Mouse (Mus musculus): Measurements from ENCODE around the gene Helt.

The Helt gene

DNA sequence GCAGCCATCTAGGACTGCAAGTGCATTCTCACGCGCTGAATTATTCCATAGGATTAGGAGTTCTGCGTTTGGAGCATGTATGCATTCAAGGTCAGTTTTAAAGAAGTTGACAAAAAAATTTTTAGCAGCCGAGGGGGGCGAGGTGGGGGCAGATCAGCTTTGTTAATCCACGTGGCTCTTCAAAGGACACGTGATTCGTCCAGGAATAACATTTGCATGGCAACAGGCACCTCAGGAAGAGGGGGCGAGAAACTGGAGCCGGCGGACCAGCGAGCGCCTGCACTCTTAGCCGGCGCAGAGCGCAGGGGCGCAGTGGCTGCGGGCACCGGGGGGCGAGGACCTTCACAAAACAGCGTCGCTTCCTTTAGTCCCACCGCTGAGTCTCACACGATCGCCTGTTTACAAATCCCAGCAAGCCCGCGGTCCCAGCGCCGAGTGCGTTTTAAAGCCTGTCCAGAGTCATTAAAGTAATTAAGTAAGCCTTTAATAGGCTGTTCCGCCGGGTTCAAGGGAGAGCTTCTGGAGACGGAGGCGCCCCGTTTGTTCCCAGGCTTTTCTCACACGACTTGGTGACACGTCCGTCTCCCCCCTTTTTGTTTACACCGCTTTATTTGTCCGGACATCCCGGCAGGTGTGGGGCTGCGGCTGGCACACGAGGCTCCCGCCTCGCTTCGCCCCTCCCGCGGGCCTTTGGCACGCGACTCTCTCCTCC, at the start of gene Helt:
Gene Helt (minus strand): TSS at position 491 of the 712 bp plus-strand sequence.
- in situ Hi-C loops (cut with MboI, MseI): no loop called here

DNA sequence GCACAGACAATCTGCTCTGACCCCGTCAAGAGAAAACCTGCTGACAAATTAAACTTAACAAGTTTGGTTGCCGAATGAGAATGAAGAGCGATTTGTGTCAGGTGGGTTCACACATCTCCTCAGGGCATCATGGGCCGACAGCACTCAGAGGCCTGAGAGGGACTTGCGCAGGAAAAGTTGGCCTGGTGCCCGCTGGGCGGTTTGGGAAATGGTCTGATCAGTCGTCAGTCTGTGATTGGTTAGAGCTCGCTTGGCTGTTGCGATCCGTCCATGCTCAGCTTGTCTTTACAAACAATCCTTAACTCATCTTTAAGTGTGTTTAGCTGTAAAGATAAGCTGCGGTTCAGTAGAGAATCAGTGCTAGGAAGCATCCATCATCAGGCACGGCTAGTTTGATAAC, 47.8 kb upstream of the Helt start:
- in situ Hi-C loops (cut with MboI, MseI): no loop called here

DNA sequence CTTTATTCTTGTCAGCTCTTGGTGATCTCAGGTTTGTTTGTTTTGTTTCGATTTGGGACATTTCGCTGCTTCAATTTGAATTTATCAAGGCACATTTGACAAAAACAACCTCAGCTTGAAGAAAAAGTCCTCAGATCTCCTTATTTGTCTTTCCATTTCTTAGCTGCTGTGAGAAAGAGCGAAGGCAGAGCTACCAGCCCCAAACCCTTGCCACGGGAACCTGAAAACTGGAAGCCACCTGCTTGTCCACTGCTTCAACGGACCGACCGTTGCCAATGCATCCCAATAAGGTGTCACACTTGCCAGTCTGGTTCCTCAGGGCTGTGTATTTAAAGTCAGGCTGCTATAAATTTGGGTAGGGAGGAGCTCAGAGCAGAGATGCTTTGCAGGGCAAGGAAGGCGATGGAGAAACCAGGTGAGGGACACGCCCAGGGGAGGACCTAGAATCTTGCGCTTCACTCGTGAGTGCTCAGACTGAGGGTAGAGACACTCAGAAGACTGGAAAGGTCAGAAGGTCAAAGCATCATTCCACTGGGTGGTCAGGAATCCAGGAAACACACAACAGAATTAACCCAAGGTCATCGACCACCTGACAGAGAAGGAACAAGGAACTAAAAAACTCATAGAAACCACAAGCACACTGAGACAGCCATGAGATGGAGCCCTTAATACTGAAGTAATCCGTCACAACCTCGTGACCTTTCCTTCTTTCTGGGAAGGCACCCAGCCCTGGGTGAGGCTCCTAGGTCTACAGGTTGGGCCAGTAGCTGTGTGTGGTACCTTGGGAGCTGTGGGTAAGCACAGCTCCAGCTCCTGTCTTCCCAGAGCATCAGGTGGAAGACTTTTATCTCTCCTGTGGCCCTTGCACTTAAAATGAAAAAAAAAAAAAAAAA, 46.2 kb upstream of the Helt start:
- in situ Hi-C loops (cut with MboI, MseI): no loop called here

DNA sequence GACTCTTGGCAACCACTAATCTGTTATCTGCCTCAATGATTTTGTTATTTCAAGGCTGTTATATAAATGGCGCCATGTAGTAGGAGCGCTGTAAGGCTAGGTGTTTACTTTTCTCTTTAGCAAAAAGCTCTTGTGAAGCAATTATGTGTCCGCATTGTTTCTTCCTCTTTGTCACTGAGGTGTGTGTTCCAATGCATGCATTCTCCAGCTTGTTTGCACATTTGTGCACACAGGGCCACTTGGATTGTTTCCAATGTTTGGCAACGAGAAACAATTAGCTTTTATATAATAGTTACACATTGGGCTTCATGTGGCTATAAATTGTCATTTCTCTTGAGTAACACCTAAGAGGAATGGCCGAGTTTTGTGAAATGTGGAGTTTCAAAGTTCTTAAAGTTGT, 44.8 kb upstream of the Helt start:
- in situ Hi-C loops (cut with MboI, MseI): no loop called here

DNA sequence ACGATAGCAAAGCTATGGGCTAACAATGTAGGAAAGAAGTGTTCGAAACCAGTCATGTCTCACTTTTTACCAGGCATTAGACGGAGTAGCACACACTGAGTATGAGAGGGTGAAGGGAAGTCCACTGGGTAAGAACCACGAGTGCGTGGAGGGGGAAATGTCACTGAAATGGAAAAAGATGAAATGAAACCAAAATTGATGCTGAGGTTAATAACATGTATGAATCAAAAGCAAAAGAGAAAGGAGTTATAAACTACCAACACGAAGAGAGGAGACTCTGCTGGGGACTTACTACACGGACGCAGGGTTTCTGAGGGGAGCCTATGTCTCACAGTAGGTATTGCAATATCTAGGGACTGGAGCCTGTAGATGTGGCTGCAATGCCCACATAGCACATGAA, 41.9 kb upstream of the Helt start:
- in situ Hi-C loops (cut with MboI, MseI): no loop called here

DNA sequence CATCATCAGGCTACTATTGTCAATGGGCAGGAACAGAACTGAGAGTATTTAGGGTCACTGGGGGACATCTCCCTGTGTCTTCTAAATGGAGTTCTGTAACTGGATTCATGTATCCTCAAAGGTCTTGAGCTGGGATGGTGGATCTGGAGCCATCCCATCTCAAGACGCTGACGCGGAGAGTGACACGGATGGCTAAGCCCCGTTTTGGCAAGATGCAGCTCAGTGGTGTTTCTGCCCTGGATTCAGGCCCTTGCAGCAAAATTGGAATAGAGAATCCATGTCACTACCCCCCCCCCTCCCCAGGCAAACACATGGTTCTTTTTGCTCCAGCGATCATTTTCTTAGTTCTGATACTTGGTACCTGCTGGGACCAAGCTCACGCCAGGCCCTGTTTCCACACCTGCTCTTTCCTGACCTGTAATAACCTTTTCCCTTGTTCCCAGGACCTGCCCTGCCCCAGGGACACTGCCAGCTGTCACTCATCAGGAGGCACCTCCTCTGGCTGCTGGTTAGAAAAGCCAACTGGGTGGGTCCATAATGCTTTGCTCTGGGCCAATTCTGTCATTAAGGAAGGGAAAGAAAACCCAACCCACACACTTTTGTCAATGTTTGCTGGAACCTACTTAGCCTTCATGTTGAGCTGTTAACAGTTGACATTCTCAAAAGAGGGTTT, 38.1 kb upstream of the Helt start:
- in situ Hi-C loops (cut with MboI, MseI): no loop called here

DNA sequence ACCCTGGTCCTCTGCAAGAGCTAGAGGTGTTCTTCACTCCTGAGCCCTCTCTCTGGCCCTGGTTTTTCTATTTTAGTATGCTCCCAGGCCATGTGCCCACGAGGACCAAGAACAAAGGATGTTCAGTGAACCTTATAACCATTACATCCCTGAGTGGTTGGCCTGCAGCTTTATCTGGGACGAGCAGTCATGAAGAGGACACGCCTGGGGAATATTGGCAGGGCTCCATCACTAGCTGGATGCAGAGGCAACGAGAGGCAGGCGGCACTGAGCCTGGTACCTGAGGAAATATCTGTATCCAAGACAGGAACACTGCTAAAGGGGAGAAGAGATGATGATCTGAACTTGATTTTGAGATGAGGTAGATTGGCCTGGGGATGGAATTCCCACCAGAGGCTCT, 37.3 kb upstream of the Helt start:
- in situ Hi-C loops (cut with MboI, MseI): no loop called here

DNA sequence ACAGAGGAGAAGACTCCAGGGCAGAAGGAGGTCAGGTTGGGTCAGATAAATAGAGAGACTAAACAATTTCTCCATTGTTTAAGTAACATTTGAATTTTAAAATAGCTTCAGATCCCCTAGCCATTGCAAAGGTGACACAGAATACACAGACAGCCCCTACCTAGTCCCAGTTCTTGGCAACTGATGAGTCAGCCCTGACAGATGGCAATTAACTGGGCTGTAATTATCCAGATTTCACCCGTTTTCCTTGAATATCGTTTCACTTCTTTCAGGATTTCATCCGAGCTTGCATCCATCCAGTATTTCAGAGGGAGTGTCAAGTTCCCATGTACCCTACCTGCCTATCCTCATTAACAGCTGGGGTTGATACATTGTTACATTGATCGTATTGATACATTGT, 34.9 kb upstream of the Helt start:
- in situ Hi-C loops (cut with MboI, MseI): no loop called here

DNA sequence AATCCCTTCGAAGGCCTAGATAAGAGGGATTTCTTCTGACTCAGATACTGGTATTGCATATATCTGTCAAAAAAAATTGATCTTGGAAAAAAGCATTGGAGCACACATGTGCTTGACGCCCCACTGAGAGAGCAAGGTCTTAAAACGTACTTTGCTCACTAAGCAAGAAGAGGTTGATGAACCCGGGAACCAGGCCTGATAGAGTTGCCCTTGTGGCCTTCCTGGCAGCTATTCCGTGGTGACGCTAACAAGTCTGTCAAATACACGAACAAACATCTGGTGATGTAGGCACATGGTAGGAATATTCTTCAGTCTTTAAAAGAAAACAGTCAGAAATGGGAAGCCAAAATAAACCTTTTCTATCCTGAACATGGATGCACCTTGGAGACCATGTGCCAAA, 32.8 kb upstream of the Helt start:
- in situ Hi-C loops (cut with MboI, MseI): no loop called here

DNA sequence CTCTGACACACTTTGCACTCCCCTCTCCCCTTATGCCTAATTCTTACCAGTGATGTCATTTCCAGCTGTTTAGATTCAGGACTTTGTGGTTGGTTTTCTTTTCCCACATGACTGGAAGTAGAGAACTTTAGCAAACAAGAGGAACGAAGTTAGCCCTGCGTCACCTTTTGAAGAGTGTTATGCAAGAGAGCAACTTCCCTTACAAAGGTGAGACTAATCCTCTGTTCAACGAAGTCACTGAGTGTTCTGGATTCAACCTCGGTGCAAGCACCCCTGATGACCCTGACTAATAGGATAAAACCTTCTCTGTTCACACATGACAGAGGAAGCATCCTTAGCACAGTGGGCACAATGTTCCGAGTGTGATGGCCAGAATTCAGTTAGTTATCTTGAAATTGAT, 32.2 kb upstream of the Helt start:
- in situ Hi-C loops (cut with MboI, MseI): no loop called here

DNA sequence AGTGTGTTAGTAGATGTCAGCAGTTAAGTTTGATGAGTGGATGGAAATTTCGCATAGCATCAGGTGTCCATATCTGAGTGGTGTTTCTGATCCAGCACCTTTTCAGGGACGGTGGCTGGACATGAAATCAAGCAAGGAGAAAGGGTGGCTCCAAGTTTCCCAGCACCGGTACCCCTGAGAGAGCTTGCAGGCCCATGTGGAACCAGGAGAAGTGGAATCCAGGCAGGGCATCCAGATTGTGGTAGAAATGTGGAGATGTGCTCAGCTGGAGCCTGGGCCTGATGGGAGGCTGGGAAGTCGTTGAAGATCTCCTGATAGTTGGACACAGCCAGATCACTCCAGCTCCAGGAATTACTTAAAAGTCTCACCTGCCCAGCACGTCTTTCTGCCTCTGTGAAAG, 30.2 kb upstream of the Helt start:
- in situ Hi-C loops (cut with MboI, MseI): no loop called here

DNA sequence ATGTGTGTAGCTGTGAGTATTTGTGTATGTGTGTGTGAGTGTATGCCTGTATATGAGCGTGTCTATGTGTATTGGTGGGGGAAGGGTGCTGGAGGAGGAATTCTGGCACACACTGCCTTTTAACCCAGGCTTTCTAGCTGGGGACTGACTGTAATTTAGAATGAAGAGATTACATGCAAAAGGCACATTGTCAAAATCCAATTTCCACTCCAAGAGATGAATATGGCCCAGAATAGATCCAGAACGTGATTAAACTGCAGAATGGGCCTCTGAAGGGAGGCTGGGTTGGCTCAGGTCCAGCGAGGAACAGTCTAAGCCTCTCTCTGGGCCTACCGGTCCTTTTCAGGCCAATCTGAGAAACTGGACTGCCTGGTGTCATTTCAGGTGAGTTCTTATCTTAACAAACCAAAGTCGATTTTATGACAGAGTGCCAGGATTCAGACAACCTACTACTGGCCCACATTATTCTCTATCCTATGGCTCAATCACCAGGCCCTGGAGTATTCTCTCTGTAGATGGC, 29.3 kb upstream of the Helt start:
- in situ Hi-C loops (cut with MboI, MseI): no loop called here

DNA sequence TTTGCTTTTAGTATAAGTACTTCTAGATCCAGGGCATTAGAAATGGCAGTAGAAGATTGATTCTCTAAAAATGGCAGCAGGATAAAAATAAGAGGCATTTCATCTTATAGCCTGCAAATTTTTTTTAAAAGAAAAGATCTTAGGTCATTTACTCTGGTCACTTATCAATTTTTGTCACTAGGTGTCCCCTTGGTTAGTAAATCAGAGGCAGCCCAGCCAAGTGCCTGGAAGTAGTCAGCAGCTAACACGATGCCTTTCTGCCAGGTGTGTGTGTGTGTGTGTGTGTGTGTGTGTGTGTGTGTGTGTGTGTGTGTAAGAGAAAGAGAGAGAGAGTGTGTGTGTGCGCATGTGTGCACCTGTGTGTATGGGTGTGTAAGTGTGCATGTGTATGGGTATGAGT, 28.4 kb upstream of the Helt start:
- in situ Hi-C loops (cut with MboI, MseI): no loop called here

DNA sequence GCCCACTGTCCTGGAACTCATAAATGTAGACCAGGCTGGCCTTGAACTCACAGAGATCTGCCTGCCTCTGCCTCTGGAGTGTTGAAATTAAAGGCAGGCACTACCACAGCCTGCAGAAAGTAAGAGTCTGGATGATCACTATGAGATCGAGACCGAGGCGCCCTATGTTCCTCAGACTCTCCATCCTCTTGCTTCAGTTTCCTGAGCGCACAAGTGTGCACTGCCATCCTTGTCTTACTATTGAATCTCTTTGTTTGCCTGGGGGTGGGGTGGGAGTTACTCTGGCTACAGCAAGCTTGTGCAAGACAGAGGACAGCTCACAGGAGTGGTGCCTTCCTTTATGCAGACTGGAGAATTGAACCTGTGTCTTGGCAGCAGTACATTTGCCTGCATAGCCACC, 27.9 kb upstream of the Helt start:
- in situ Hi-C loops (cut with MboI, MseI): no loop called here

DNA sequence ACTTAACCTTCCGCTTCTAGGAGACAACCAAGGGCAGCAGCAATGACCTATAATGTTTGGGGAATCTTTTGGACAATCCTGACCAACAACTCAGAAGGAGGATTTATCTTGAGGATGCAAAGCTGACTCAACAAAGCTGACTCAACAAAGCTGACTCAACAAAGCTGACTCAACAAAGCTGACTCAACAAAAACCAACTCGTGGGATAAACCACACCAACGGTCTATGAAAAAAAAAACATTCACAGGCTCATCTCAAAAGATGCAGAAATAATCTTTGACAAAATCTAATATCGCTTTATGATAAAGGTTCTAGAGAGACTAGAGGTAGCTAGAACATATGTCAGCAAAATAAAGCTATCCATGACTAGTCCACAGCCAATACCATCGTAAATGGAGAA, 24.3 kb upstream of the Helt start:
- in situ Hi-C loops (cut with MboI, MseI): no loop called here

DNA sequence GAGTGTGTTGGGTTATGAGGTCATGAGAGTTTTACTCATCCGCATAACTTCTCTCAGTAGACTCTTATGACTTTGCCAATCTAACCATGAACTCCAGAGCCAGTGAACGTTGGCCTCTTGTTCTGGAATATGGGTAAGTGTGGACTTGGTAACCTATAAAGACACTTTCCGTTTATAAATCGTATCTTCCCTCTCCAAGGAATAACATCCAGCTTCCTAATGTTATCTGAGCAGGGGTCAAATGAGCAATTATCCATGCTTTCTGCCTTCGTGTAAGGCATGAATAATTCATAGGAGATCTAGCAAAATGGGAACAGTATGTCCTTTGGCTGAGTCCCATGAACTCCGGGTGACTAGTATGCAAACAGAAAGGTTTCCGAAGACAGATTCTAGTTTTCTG, 22.7 kb upstream of the Helt start:
- in situ Hi-C loops (cut with MboI, MseI): no loop called here

DNA sequence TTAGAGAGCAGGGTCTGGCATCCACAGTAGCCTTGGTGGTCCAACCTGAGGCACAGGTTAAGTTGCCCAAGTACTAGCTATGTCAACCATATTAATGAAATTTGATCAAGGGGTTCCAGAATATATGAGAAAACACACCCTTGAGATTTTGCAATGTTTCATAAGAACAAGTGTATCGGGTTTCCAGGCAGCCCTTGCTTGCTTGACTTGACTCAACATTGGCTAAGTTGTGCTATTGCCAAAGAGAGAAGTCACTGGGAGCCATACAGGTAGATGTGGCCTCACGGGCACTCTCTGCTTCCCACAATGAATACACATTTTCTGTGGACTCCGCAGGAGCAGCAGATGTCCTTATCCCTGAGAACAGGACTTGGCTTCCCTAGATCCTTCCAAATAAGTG, 19.3 kb upstream of the Helt start:
- in situ Hi-C loops (cut with MboI, MseI): loop anchor here (5.0 kb wide), 1 partner anchor 234 kb away; no protein-coding TSS in a partner anchor

DNA sequence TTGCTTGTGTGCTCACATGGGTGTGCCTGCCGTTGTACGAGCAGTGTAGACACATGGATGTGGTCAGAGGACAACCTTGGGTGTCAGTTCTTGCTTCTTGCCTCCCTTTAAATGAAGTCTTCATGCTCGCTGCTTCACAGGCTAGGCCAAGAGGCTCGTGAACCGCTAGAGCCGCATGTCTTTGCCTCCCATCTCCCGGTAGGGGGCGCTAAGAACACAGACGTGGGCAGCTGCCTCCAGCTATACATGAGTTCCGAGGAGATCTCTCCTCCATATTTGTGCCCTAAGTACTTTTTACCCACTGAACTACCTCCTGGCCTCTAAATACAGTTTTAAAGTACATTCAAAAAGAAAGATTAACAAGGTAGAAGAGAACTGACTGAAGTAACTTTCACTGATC, 16.7 kb upstream of the Helt start:
- in situ Hi-C loops (cut with MboI, MseI): loop anchor here (5.0 kb wide), 1 partner anchor 236 kb away; no protein-coding TSS in a partner anchor

DNA sequence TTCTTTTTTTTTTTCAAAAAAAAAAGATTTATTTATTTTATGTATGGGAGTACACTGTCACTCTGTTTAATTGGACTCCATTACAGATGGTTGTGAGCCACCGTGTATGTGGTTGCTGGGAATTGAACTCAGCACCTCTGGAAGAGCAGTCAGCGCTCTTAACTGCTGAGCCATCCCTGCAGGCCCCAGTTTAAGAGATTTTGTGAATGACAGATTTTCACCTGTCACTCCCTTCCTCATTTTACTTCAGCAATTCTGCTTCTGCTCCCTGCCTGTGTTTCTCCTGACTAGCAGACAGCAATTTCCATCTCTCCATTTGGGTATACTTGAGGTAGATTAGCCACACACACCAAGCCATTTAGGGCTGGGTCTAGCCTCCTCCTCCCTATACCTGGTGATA, 13.7 kb upstream of the Helt start:
- in situ Hi-C loops (cut with MboI, MseI): loop anchor here (5.0 kb wide), 1 partner anchor 76 kb away; no protein-coding TSS in a partner anchor

DNA sequence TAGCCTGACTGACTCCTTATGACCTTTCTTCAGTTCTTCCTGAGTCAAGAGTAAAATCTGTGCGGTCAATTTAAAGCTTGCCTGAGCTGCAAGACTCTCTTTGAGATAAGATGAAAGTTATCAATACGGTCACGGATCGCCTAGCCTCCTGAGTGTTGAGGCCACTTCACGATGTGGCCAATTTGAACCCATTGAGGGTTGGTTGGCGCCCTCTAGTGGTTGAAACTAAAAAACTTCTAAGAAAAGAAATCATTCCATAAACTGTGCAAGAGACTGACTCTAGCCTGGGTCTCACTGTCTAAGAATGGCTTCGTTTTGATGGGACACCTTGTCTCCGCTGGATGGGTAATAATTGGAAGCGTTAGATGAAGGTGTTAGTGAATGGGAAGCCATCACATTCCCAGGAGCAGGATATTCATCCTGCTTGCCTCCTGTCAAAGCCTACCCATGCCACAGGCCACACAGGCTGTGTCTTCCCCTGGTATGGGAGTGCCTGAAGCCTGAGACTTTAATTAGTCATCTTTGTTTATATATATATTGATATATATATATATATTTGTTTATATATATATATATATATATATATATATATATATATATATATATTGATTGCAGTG, 11.4 kb upstream of the Helt start:
- in situ Hi-C loops (cut with MboI, MseI): loop anchor here (5.0 kb wide), 1 partner anchor 74 kb away; no protein-coding TSS in a partner anchor

DNA sequence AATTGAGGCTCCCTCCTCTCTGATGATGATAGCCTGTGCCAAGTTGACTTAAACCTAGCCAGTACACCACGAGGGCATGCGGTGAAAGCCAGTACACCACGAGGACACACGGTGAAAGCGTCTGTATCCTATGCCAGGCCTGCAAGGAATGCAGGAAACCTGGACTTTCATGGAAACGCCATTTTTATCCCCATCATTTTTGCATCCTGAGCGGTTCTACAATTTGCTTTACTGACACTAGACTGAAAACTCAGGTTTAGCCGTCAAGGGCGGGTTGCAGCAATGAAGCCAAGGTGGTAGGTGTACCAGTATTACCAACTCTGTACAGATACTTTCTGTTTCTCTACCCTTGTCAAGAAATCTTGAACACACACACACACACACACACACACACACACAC, 7.7 kb upstream of the Helt start:
- in situ Hi-C loops (cut with MboI, MseI): no loop called here

DNA sequence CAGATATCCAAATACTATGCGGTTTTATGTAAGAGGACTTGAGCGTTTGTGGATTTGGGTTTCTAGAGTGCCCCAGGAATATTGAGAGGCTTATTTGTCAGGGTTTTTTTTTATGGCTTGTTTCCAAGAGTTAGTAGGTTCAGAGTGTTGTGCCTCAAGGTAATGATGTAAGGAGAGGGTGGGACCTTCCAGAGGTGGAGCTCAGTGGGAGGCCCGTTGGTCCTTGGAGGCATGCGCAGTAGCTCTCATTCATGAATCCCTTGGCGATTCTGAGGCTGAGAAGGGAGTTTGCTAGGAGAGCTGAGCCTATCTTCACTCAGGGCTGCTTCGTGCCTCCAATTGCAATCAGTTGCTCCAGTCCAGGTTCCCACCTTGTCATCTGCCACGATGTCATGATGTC, 4.4 kb upstream of the Helt start:
- in situ Hi-C loops (cut with MboI, MseI): no loop called here

Data from T-helper 1 cell (primary cell).